Comparison of ENCODE assay signal across 8 mouse cellular contexts in the genomic region with DNA sequence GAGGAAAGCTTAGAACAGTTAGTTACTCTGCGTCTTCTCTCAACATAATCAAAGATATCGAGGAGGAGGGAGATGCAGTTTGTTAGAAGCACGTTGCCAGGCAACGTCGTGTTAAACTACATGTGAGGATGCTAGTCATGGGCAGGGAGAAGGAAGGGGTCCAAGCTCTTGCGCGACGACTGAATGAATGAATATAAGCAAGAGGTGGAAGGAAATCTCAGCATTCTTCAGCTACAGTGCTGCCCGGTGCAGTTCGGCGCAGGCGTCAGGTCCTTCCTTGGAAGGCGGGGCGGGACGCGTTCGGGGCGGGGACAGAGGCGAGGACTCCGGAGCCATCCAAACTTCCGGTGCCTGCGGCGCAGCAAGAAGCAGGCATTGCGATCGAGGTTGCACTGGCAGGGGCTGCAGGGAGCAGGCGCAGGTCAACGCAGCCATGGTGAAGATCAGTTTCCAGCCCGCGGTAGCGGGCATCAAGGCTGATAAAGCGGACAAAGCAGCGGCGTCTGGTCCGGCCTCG. TPM values are rescaled to one million over a fixed set of nuclear protein-coding genes. Genes with fewer than 3 reads are reported as not detected.
DNase-seq lines count a peak whose midpoint lies in the region; ATAC-seq and TF ChIP-seq lines count a peak whose summit lies in the region.

A gene (plus strand): TSS at position 51 of the 517 bp plus-strand sequence.

- DNase-seq in cerebellum, adult 11 months = peak; percentile 85
- DNase-seq in forebrain, embryonic 14.5 days (ENCODE audit: low spot score) = peak; percentile 91
- peak; percentile 91 to 94 for DNase-seq in heart, postnatal 10 days
- peak; percentile 94 to 95 for DNase-seq in kidney, postnatal 4 days
- peak; percentile 95 for DNase-seq in testis, postnatal 10 days (ENCODE audit: low spot score)

- H3K27ac ChIP-seq in ES-Bruce4 (ENCODE audit: insufficient read depth, low read length) = no peak within 1 kb of the TSS
- peak within 1 kb of the TSS; percentile 87 for H3K27ac ChIP-seq in forebrain, embryonic 14.5 days (ENCODE audit: low read depth, low read length)
- H3K27ac ChIP-seq in liver, embryonic 16.5 days (ENCODE audit: low read length) = peak within 1 kb of the TSS; percentile 41
- H3K27ac ChIP-seq in neural tube, embryonic 12.5 days = peak within 1 kb of the TSS; percentile 59

- TF ChIP-seq POLR2A in ES-Bruce4 (IDR thresholded peaks at IDR 0.05; ENCODE audit: insufficient read depth, low read length) = peak; percentile 26

- no peaks in the 10 kb centered on the region for H3K9me3 ChIP-seq in ES-Bruce4 (replicated peaks; ENCODE audit: control insufficient read depth, insufficient read depth, low read length, poor library complexity, severe bottlenecking)
- no peaks in the 10 kb centered on the region for H3K9me3 ChIP-seq in forebrain, embryonic 14.5 days (replicated peaks; ENCODE audit: control insufficient read depth, low read length)
- H3K9me3 ChIP-seq in liver, embryonic 16.5 days (replicated peaks; ENCODE audit: control insufficient read depth, low read length) = no peaks in the 10 kb centered on the region
- no peaks in the 10 kb centered on the region for H3K9me3 ChIP-seq in neural tube, embryonic 12.5 days

- H3K4me2 ChIP-seq in forebrain, embryonic 14.5 days (ENCODE audit: low read length) = peak within 1 kb of the TSS; percentile 93
- peak within 1 kb of the TSS; percentile 84 for H3K4me2 ChIP-seq in liver, embryonic 16.5 days (ENCODE audit: low read depth, low read length)
- peak within 1 kb of the TSS; percentile 84 for H3K4me2 ChIP-seq in neural tube, embryonic 12.5 days (replicated peaks)

- intact Hi-C loops in heart, postnatal 10 days (cut with DNase I) = loop anchor here (2.0 kb wide), 1 partner anchor 41 kb away; no protein-coding TSS in a partner anchor

- under 1% methylated on average over 35 of the region's 35 CpGs for WGBS in forebrain, embryonic 14.5 days
- 2% methylated on average over 35 of the region's 35 CpGs for WGBS in liver, embryonic 16.5 days (ENCODE audit: insufficient replicate concordance)
- WGBS in neural tube, embryonic 12.5 days = 1% methylated on average over 35 of the region's 35 CpGs

- H3K36me3 ChIP-seq in ES-Bruce4 (ENCODE audit: control insufficient read depth, insufficient read depth, low read length, poor library complexity, severe bottlenecking) = no peaks in the 10 kb centered on the region
- no peaks in the 10 kb centered on the region for H3K36me3 ChIP-seq in forebrain, embryonic 14.5 days (ENCODE audit: control insufficient read depth, insufficient read depth, low read length)
- H3K36me3 ChIP-seq in liver, embryonic 16.5 days (ENCODE audit: control insufficient read depth, insufficient read depth) = no peaks in the 10 kb centered on the region
- H3K36me3 ChIP-seq in neural tube, embryonic 12.5 days = no peaks in the 10 kb centered on the region

- H3K9ac ChIP-seq in ES-Bruce4 (ENCODE audit: low read depth, poor library complexity, severe bottlenecking) = peak within 1 kb of the TSS; percentile 81
- H3K9ac ChIP-seq in forebrain, embryonic 14.5 days (ENCODE audit: low read length) = peak within 1 kb of the TSS; percentile 83
- H3K9ac ChIP-seq in liver, embryonic 16.5 days (ENCODE audit: low read depth, low read length) = peak within 1 kb of the TSS; percentile 71
- H3K9ac ChIP-seq in neural tube, embryonic 12.5 days = peak within 1 kb of the TSS; percentile 88

- ATAC-seq in forebrain, embryonic 14.5 days = peak; percentile 91
- peak; percentile 64 for ATAC-seq in liver, embryonic 16.5 days (ENCODE audit: low read depth)
- peak; percentile 79 for ATAC-seq in neural tube, embryonic 12.5 days (ENCODE audit: low FRiP score, low read depth)

- H3K4me3 ChIP-seq in ES-Bruce4 (ENCODE audit: low read depth, low read length) = peak within 1 kb of the TSS; percentile 89
- peak within 1 kb of the TSS; percentile 67 for H3K4me3 ChIP-seq in forebrain, embryonic 14.5 days (ENCODE audit: low read depth, low read length)
- peak within 1 kb of the TSS; percentile 76 for H3K4me3 ChIP-seq in liver, embryonic 16.5 days (ENCODE audit: low read depth, low read length)
- H3K4me3 ChIP-seq in neural tube, embryonic 12.5 days = peak within 1 kb of the TSS; percentile 83

- no peaks in the 10 kb centered on the region for H3K27me3 ChIP-seq in ES-Bruce4 (ENCODE audit: control insufficient read depth, insufficient read depth, low read length, poor library complexity, severe bottlenecking)
- H3K27me3 ChIP-seq in forebrain, embryonic 14.5 days (replicated peaks; ENCODE audit: control insufficient read depth, insufficient read depth, low read length) = no peaks in the 10 kb centered on the region
- no peaks in the 10 kb centered on the region for H3K27me3 ChIP-seq in liver, embryonic 16.5 days (ENCODE audit: control insufficient read depth, insufficient read depth, low read depth, low read length)
- H3K27me3 ChIP-seq in neural tube, embryonic 12.5 days (replicated peaks) = no peaks in the 10 kb centered on the region

- 0 out of 2 replicates have a peak, but pooled peaks have one; percentile 15 for TF ChIP-seq EP300 in ES-Bruce4 (IDR thresholded peaks at IDR 0.05; ENCODE audit: insufficient read depth, low read depth, low read length)

- no peak for TF ChIP-seq CTCF in ES-Bruce4 (IDR thresholded peaks at IDR 0.05; ENCODE audit: low read depth, low read length)

- H3K4me1 ChIP-seq in ES-Bruce4 (ENCODE audit: control insufficient read depth, insufficient read depth, low read length) = no peaks in the 10 kb centered on the region
- H3K4me1 ChIP-seq in forebrain, embryonic 14.5 days (ENCODE audit: control insufficient read depth, insufficient read depth, low read length) = peaks cover 37% of the 10 kb centered on the region
- H3K4me1 ChIP-seq in liver, embryonic 16.5 days (ENCODE audit: control insufficient read depth, low read depth, low read length) = peaks cover 30% of the 10 kb centered on the region
- peaks cover 41% of the 10 kb centered on the region for H3K4me1 ChIP-seq in neural tube, embryonic 12.5 days

RNA-seq across cellular contexts. Expression of the gene that starts here (rescaled TPM):
- 51.2 and 57.5 TPM in 2 replicates for polyA plus RNA-seq in ES-Bruce4 (2011; ENCODE audit: insufficient read depth, insufficient read length, low read depth, missing spikeins)
- polyA plus RNA-seq in forebrain, embryonic 14.5 days (2014; fragmentation: Nextera tagmentation; extraction: Ambion mirVana) = 149 and 157 TPM in 2 replicates
- total RNA-seq in heart, postnatal 10 days (2021) = 100 to 1,000 TPM in 1 of 2 experiments, 10 to 100 TPM in 1; 96.4 to 109 TPM
- polyA plus RNA-seq in liver, embryonic 16.5 days (2015; fragmentation: Nextera tagmentation; extraction: Ambion mirVana) = 52.3 and 54.7 TPM in 2 replicates
- polyA plus RNA-seq in neural tube, embryonic 12.5 days (2016; fragmentation: Nextera tagmentation; extraction: Ambion mirVana) = 131 and 138 TPM in 2 replicates
